Mouse (Mus musculus) heart, embryonic 14.5 days (tissue): ENCODE data around the gene Ube2s. TPM values are rescaled to one million over a fixed set of nuclear protein-coding genes. Genes with fewer than 3 reads are reported as not detected.

Experiments used
- ATAC-seq: fragments of 200-750 bp; cut with Nextera tagmentation; 2 replicates; pipeline ENCODE4 v1.8.0; 2017; ENCODE audit warnings: low read depth, moderate TSS enrichment; ENCODE audit not compliant: insufficient number of reproducible peaks, insufficient read depth, low FRiP score
- H3K27ac ChIP-seq, 2 experiments: fragments of 200-500 bp in 1 of 2; fragments of 300-500 bp in 1 of 2; sonication (generic) in 1 of 2; replicated peaks in 1 of 2; 2 replicates each; pipeline ENCODE4 v1.5.1; 2012 to 2014; ENCODE audit warnings: low read depth in 2 of 2, low read length in 2 of 2, control low read depth in 1 of 2, mild to moderate bottlenecking in 1 of 2, mixed read lengths in 1 of 2; ENCODE audit not compliant: control insufficient read depth in 1 of 2, insufficient read depth in 1 of 2
- H3K27me3 ChIP-seq: fragments of 300-500 bp; sonication (generic); 2 replicates; pipeline ENCODE4 v1.6.1; 2014; ENCODE audit warnings: mild to moderate bottlenecking, low read length, control low read depth; ENCODE audit not compliant: control insufficient read depth, insufficient read depth
- H3K36me3 ChIP-seq: fragments of 300-500 bp; sonication (generic); 2 replicates; pipeline ENCODE4 v1.6.1; 2014; ENCODE audit warnings: mild to moderate bottlenecking, control low read depth, low read length, mixed read lengths; ENCODE audit not compliant: control insufficient read depth, insufficient read depth
- H3K4me1 ChIP-seq, 2 experiments: fragments of 200-500 bp in 1 of 2; fragments of 300-500 bp in 1 of 2; sonication (generic) in 1 of 2; 2 replicates each; pipeline ENCODE4 v1.6.1; 2012 to 2014; ENCODE audit warnings: low read length in 2 of 2, control low read depth in 1 of 2, mixed read lengths in 1 of 2; ENCODE audit not compliant: control insufficient read depth in 2 of 2, insufficient read depth in 2 of 2
- H3K4me2 ChIP-seq: fragments of 300-500 bp; sonication (generic); 2 replicates; pipeline ENCODE4 v1.6.1; 2014; ENCODE audit warnings: mild to moderate bottlenecking, low read length
- H3K4me3 ChIP-seq, 2 experiments: fragments of 200-500 bp in 1 of 2; fragments of 300-500 bp in 1 of 2; sonication (generic) in 1 of 2; 2 replicates each; pipeline ENCODE4 v1.5.1; 2012 to 2014; ENCODE audit warnings: low read length in 2 of 2, mild to moderate bottlenecking in 2 of 2, control low read depth in 1 of 2, low read depth in 1 of 2, moderate library complexity in 1 of 2; ENCODE audit not compliant: control insufficient read depth in 1 of 2, insufficient read depth in 1 of 2
- H3K9ac ChIP-seq: fragments of 300-500 bp; sonication (generic); 2 replicates; pipeline ENCODE4 v1.6.1; 2014; ENCODE audit warnings: mild to moderate bottlenecking, low read length
- H3K9me3 ChIP-seq: fragments of 300-500 bp; sonication (generic); 2 replicates; pipeline ENCODE4 v1.6.1; 2016; ENCODE audit warnings: low read length, control low read depth; ENCODE audit not compliant: control insufficient read depth
- WGBS: fragments of 180-500 bp; shearing (Covaris S2); extraction: QIAGEN DNeasy Blood & Tissue Kit; methylation state at CpG from one replicate; pipeline ENCODE4 v1.1.7; 2014; 5-methylcytosine and 5-hydroxymethylcytosine counted together
- polyA plus RNA-seq: library from polyadenylated mRNA; unstranded; fragments of >200 nt; fragmentation: Nextera tagmentation; extraction: Ambion mirVana; gene quantifications from 2 replicates; pipeline ENCODE4 v1.2.1, GENCODE M21; 2014

Ube2s gene
- polyA plus RNA-seq, 1 experiment from 2014 or later, result 408 TPM

GRCm38 (mm10) chr7:4776861-4777830, 35.2 kb downstream of the Ube2s start:
- Histone ChIP-seq H3K27me3 (peaks cover 70% of the 10 kb centered on the region), H3K4me3 (peak overlapping the region; percentile 13 to 32; a peak in 3 of 4 replicates), H3K4me2 (peak overlapping the region; percentile 57), H3K9ac (0 out of 2 replicates have a peak overlapping the region, but pooled peaks have one; percentile 11), H3K36me3 (no peaks in the 10 kb centered on the region), H3K27ac (no peak overlapping the region), H3K4me1 (peaks cover 4 to 12% of the 10 kb centered on the region in 2 experiments; a peak in 2 of 4 replicates), H3K9me3 (no peaks in the 10 kb centered on the region)
- WGBS, result 2% methylated on average over 33 of the region's 56 CpGs
- ATAC-seq, result peak; percentile 27; the same call in 1 of the 2 replicates

- Histone ChIP-seq H3K4me2 (no peak overlapping the region), H3K4me3 (no peak overlapping the region), H3K27me3 (peaks cover 66% of the 10 kb centered on the region), H3K9me3 (no peaks in the 10 kb centered on the region), H3K4me1 (peaks cover 4 to 12% of the 10 kb centered on the region in 2 experiments; a peak in 2 of 4 replicates), H3K36me3 (no peaks in the 10 kb centered on the region), H3K27ac (no peak overlapping the region), H3K9ac (no peak overlapping the region)
- ATAC-seq, result no peak
- WGBS, result 39% methylated on average over 10 of the region's 10 CpGs
Measured at GRCm38 (mm10) chr7:4776131-4776530, 36.3 kb downstream of the Ube2s start.

GRCm38 (mm10) chr7:4771202-4771601, 41.2 kb downstream of the Ube2s start, which contains the start of gene Fam71e2:
TSS of gene Fam71e2 (minus strand) at chr7:4771302.
- no peak within 1 kb of the TSS for H3K27ac ChIP-seq
- H3K9me3 ChIP-seq, result no peaks in the 10 kb centered on the region
- H3K4me1 ChIP-seq, result no peaks in the 10 kb centered on the region
- ATAC-seq, result no peak
- H3K9ac ChIP-seq, result no peak within 1 kb of the TSS
- WGBS, result 61% methylated on average over 4 of the region's 5 CpGs
- H3K27me3 ChIP-seq, result peaks cover 20% of the 10 kb centered on the region
- H3K36me3 ChIP-seq, result no peaks in the 10 kb centered on the region
- no peak within 1 kb of the TSS for H3K4me3 ChIP-seq
- H3K4me2 ChIP-seq, result no peak within 1 kb of the TSS

GRCm38 (mm10) chr7:4764946-4765710, 47.3 kb downstream of the Ube2s start:
- Histone ChIP-seq H3K27me3 (no peaks in the 10 kb centered on the region), H3K4me3 (no peak overlapping the region), H3K4me1 (no peaks in the 10 kb centered on the region), H3K27ac (no peak overlapping the region), H3K36me3 (no peaks in the 10 kb centered on the region), H3K9ac (no peak overlapping the region), H3K9me3 (no peaks in the 10 kb centered on the region), H3K4me2 (no peak overlapping the region)
- no peak for ATAC-seq
- WGBS, result 27% methylated on average over 4 of the region's 4 CpGs

GRCm38 (mm10) chr7:4759670-4760069, 52.7 kb downstream of the Ube2s start:
- no peaks in the 10 kb centered on the region for H3K4me1 ChIP-seq
- H3K36me3 ChIP-seq, result no peaks in the 10 kb centered on the region
- H3K27ac ChIP-seq, result no peak overlapping the region
- H3K9ac ChIP-seq, result no peak overlapping the region
- H3K4me2 ChIP-seq, result no peak overlapping the region
- H3K9me3 ChIP-seq, result no peaks in the 10 kb centered on the region
- no peak overlapping the region for H3K4me3 ChIP-seq
- no peaks in the 10 kb centered on the region for H3K27me3 ChIP-seq
- ATAC-seq, result no peak
- WGBS, result 33% methylated on average over 1 of the region's 1 CpGs

GRCm38 (mm10) chr7:4752821-4753570, 59.4 kb downstream of the Ube2s start, which contains the start of gene Cox6b2:
TSS of gene Cox6b2 (minus strand) at chr7:4753094.
- WGBS, result 3% methylated on average over 24 of the region's 24 CpGs
- peaks cover 9 to 14% of the 10 kb centered on the region in 2 experiments for H3K4me1 ChIP-seq
- no peaks in the 10 kb centered on the region for H3K36me3 ChIP-seq
- H3K27ac ChIP-seq, result 0 out of 4 replicates have a peak within 1 kb of the TSS, but pooled peaks of 1 of the 2 experiments have one; percentile 41
- peak; percentile 86 for ATAC-seq
- H3K4me2 ChIP-seq, result peak within 1 kb of the TSS; percentile 62
- no peaks in the 10 kb centered on the region for H3K9me3 ChIP-seq
- H3K27me3 ChIP-seq, result no peaks in the 10 kb centered on the region
- peak within 1 kb of the TSS; percentile 40 to 43 for H3K4me3 ChIP-seq
- peak within 1 kb of the TSS; percentile 56 for H3K9ac ChIP-seq
